Mouse (Mus musculus) forebrain, embryonic 10.5 days (tissue): ENCODE data around the gene C2cd5. TPM values are rescaled to one million over a fixed set of nuclear protein-coding genes. Genes with fewer than 3 reads are reported as not detected.
"Not testable (repeated sequence)": the region's sequence is repeated elsewhere in the genome, so short reads cannot be mapped to it uniquely, and the experiment has no call there.

Experiments
- DNase-seq: peaks from one replicate; pipeline ENCODE4 v3.0.0-alpha.2; 2017; ENCODE audit warnings: low spot score; ENCODE audit errors: extremely low spot score
- H3K27ac ChIP-seq: fragments of 300-500 bp; sonication (generic); 2 replicates; pipeline ENCODE4 v1.5.1; 2016; ENCODE audit warnings: mild to moderate bottlenecking
- H3K27me3 ChIP-seq: fragments of 300-500 bp; sonication (generic); 2 replicates; pipeline ENCODE4 v1.6.1; 2016; ENCODE audit warnings: mild to moderate bottlenecking; ENCODE audit not compliant: poor library complexity, severe bottlenecking
- H3K36me3 ChIP-seq: fragments of 300-500 bp; sonication (generic); replicated peaks from 2 replicates; pipeline ENCODE4 v1.6.1; 2016; ENCODE audit warnings: mild to moderate bottlenecking, moderate library complexity
- H3K4me1 ChIP-seq: fragments of 300-500 bp; sonication (generic); 2 replicates; pipeline ENCODE4 v1.6.1; 2016
- H3K4me3 ChIP-seq: fragments of 300-500 bp; sonication (generic); 2 replicates; pipeline ENCODE4 v1.5.1; 2016; ENCODE audit warnings: mild to moderate bottlenecking, moderate library complexity
- H3K9me3 ChIP-seq: fragments of 300-500 bp; sonication (generic); 2 replicates; pipeline ENCODE4 v1.6.1; 2016; ENCODE audit warnings: mild to moderate bottlenecking, moderate library complexity
- WGBS: fragments of 180-500 bp; shearing (Covaris S2); methylation state at CpG from one replicate; pipeline ENCODE4 v1.1.7; 2016; 5-methylcytosine and 5-hydroxymethylcytosine counted together
- polyA plus RNA-seq: library from polyadenylated mRNA; unstranded; fragments of >200 nt; fragmentation: Nextera tagmentation; extraction: Ambion mirVana; gene quantifications from 2 replicates; pipeline ENCODE4 v1.2.1, GENCODE M21; 2016

The C2cd5 gene
- polyA plus RNA-seq, 1 experiment from 2014 or later: 33.0 TPM

- Histone ChIP-seq H3K4me1 (no peaks in the 10 kb centered on the region), H3K36me3 (peaks cover 39% of the 10 kb centered on the region), H3K27ac (no peak overlapping the region), H3K27me3 (no peaks in the 10 kb centered on the region), H3K4me3 (no peak overlapping the region), H3K9me3 (no peaks in the 10 kb centered on the region)
- no peak for DNase-seq
- 90% methylated on average over 8 of the region's 8 CpGs for WGBS
Measured at GRCm38 (mm10) chr6:143021756-143022155, 78.2 kb downstream of the C2cd5 start.

GRCm38 (mm10) chr6:143020647-143021046 is 79.3 kb downstream of the C2cd5 start:
- no peak overlapping the region for H3K4me3 ChIP-seq
- H3K27me3 ChIP-seq: no peaks in the 10 kb centered on the region
- H3K27ac ChIP-seq: no peak overlapping the region
- DNase-seq: no peak
- peaks cover 42% of the 10 kb centered on the region for H3K36me3 ChIP-seq
- H3K4me1 ChIP-seq: no peaks in the 10 kb centered on the region
- WGBS: 70% methylated on average over 5 of the region's 5 CpGs
- no peaks in the 10 kb centered on the region for H3K9me3 ChIP-seq

GRCm38 (mm10) chr6:143020146-143020545 is 79.8 kb downstream of the C2cd5 start:
- 93% methylated on average over 4 of the region's 4 CpGs for WGBS
- H3K9me3 ChIP-seq: no peaks in the 10 kb centered on the region
- H3K4me1 ChIP-seq: no peaks in the 10 kb centered on the region
- DNase-seq: no peak
- H3K27ac ChIP-seq: no peak overlapping the region
- H3K27me3 ChIP-seq: no peaks in the 10 kb centered on the region
- peaks cover 42% of the 10 kb centered on the region for H3K36me3 ChIP-seq
- H3K4me3 ChIP-seq: no peak overlapping the region

GRCm38 (mm10) chr6:143012513-143013215 is 87.3 kb downstream of the C2cd5 start:
- no peaks in the 10 kb centered on the region for H3K4me1 ChIP-seq
- H3K9me3 ChIP-seq: no peaks in the 10 kb centered on the region
- H3K4me3 ChIP-seq: no peak overlapping the region
- H3K27ac ChIP-seq: no peak overlapping the region
- no peak for DNase-seq
- 94% methylated on average over 15 of the region's 15 CpGs for WGBS
- H3K27me3 ChIP-seq: no peaks in the 10 kb centered on the region
- peaks cover 54% of the 10 kb centered on the region for H3K36me3 ChIP-seq

- Histone ChIP-seq H3K27me3 (no peaks in the 10 kb centered on the region), H3K27ac (no peak overlapping the region), H3K36me3 (peaks cover 40% of the 10 kb centered on the region), H3K4me1 (no peaks in the 10 kb centered on the region), H3K4me3 (no peak overlapping the region), H3K9me3 (no peaks in the 10 kb centered on the region; the same call in 1 of the 2 replicates)
- 86% methylated on average over 5 of the region's 5 CpGs for WGBS
- DNase-seq: no peak
Measured at GRCm38 (mm10) chr6:143008865-143009264, 91.1 kb downstream of the C2cd5 start.

- H3K27me3 ChIP-seq, H3K4me1 ChIP-seq, DNase-seq, H3K27ac ChIP-seq, H3K9me3 ChIP-seq, H3K4me3 ChIP-seq: not testable (repeated sequence)
- peaks cover 12% of the 10 kb centered on the region for H3K36me3 ChIP-seq
- WGBS: 90% methylated on average over 9 of the region's 9 CpGs
Measured at GRCm38 (mm10) chr6:143005209-143005608, 94.7 kb downstream of the C2cd5 start.

- no peaks in the 10 kb centered on the region for H3K4me1 ChIP-seq
- 84% methylated on average over 9 of the region's 9 CpGs for WGBS
- no peak for DNase-seq
- H3K27me3 ChIP-seq: no peaks in the 10 kb centered on the region
- peaks cover 7% of the 10 kb centered on the region for H3K36me3 ChIP-seq
- no peak overlapping the region for H3K27ac ChIP-seq
- H3K4me3 ChIP-seq: no peak overlapping the region
- H3K9me3 ChIP-seq: no peaks in the 10 kb centered on the region; the same call in 1 of the 2 replicates
Measured at GRCm38 (mm10) chr6:143004801-143005200, 95.1 kb downstream of the C2cd5 start.

GRCm38 (mm10) chr6:142998221-142998999 is 101.5 kb downstream of the C2cd5 start:
- Histone ChIP-seq H3K4me3 (no peak overlapping the region), H3K4me1 (peaks cover 19% of the 10 kb centered on the region), H3K27me3 (peaks cover 2% of the 10 kb centered on the region; the same call in 1 of the 2 replicates), H3K9me3 (no peaks in the 10 kb centered on the region), H3K36me3 (no peaks in the 10 kb centered on the region), H3K27ac (no peak overlapping the region)
- WGBS: 84% methylated on average over 12 of the region's 12 CpGs
- no peak for DNase-seq

GRCm38 (mm10) chr6:142996887-142997286 is 103.1 kb downstream of the C2cd5 start:
- WGBS: 67% methylated on average over 3 of the region's 3 CpGs
- peaks cover 8% of the 10 kb centered on the region for H3K27me3 ChIP-seq
- peaks cover 23% of the 10 kb centered on the region for H3K4me1 ChIP-seq
- H3K27ac ChIP-seq: no peak overlapping the region
- no peaks in the 10 kb centered on the region for H3K9me3 ChIP-seq
- no peak for DNase-seq
- H3K4me3 ChIP-seq: no peak overlapping the region
- H3K36me3 ChIP-seq: no peaks in the 10 kb centered on the region

GRCm38 (mm10) chr6:142995567-142995966 is 104.4 kb downstream of the C2cd5 start:
- DNase-seq: no peak
- Histone ChIP-seq H3K4me1 (peaks cover 30% of the 10 kb centered on the region), H3K9me3 (no peaks in the 10 kb centered on the region), H3K27ac (no peak overlapping the region), H3K4me3 (no peak overlapping the region), H3K36me3 (no peaks in the 10 kb centered on the region), H3K27me3 (peaks cover 12% of the 10 kb centered on the region)
- WGBS: 73% methylated on average over 5 of the region's 5 CpGs

GRCm38 (mm10) chr6:142994821-142995220 is 105.1 kb downstream of the C2cd5 start:
- peaks cover 12% of the 10 kb centered on the region for H3K27me3 ChIP-seq
- H3K4me1 ChIP-seq: peaks cover 30% of the 10 kb centered on the region
- no peaks in the 10 kb centered on the region for H3K36me3 ChIP-seq
- no peaks in the 10 kb centered on the region for H3K9me3 ChIP-seq
- H3K27ac ChIP-seq: no peak overlapping the region
- no peak for DNase-seq
- WGBS: 62% methylated on average over 7 of the region's 7 CpGs
- no peak overlapping the region for H3K4me3 ChIP-seq

GRCm38 (mm10) chr6:142993705-142994698 is 105.9 kb downstream of the C2cd5 start:
- WGBS: 48% methylated on average over 14 of the region's 14 CpGs
- Histone ChIP-seq H3K9me3 (no peaks in the 10 kb centered on the region), H3K4me3 (no peak overlapping the region), H3K4me1 (peaks cover 30% of the 10 kb centered on the region), H3K27ac (no peak overlapping the region), H3K27me3 (peaks cover 12% of the 10 kb centered on the region), H3K36me3 (no peaks in the 10 kb centered on the region)
- DNase-seq: no peak
